Mouse (Mus musculus) C2C12 (cell line): ENCODE data around the gene Tmem63c.

ENCODE experiments used
- CEBPB ChIP-seq: IDR thresholded peaks from one replicate; pipeline ENCODE4 v1.6.1; 2011; ENCODE audit warnings: low read depth, mild to moderate bottlenecking, control low read depth, moderate library complexity
- CTCF ChIP-seq: IDR thresholded peaks from one replicate; pipeline ENCODE4 v1.5.1; 2011; ENCODE audit not compliant: control insufficient read depth, insufficient read depth, insufficient read length
- FOSL1 ChIP-seq: IDR thresholded peaks from one replicate; pipeline ENCODE4 v1.8.0; 2011; ENCODE audit warnings: mild to moderate bottlenecking, low read length; ENCODE audit not compliant: poor library complexity, insufficient read depth, severe bottlenecking
- MAX ChIP-seq: IDR thresholded peaks from one replicate; pipeline ENCODE4 v1.6.1; 2011; ENCODE audit warnings: mild to moderate bottlenecking, control low read depth
- MYOD1 ChIP-seq: IDR thresholded peaks from one replicate; pipeline ENCODE4 v1.6.1; 2011; ENCODE audit warnings: low read depth; ENCODE audit not compliant: control insufficient read depth, insufficient read length
- MYOG ChIP-seq: IDR thresholded peaks from one replicate; pipeline ENCODE4 v1.6.1; 2011; ENCODE audit not compliant: control insufficient read depth, insufficient read length; ENCODE audit errors: extremely low read depth
- USF1 ChIP-seq: IDR thresholded peaks from one replicate; pipeline ENCODE4 v1.6.1; 2011; ENCODE audit warnings: low read depth, mild to moderate bottlenecking, control low read depth, moderate library complexity

DNA sequence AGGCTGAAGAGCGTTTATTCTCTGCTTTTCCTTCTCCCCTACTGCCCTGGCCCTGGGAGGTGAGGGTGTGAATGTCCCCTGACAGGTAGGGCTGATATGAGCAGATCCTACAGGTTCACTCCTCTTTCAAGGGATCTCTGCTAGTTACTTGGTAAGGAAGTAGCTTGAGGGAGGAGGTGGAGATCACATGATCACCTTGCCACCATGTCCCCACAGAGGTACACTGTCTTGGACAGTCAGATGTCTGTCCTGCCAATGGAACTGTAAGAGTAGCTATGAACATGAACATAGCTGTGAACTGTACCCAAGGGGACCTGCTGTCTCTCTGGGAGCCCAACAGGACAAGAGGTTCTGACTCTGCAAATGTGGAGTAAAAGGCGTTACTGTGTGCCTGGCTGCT, 6.9 kb downstream of the Tmem63c start:
- no peak for TF ChIP-seq FOSL1
- TF ChIP-seq CTCF, result no peak
- no peak for TF ChIP-seq USF1
- no peak for TF ChIP-seq MAX
- no peak for TF ChIP-seq CEBPB
- no peak for TF ChIP-seq MYOD1
- TF ChIP-seq MYOG, result no peak
